Mouse (Mus musculus) embryonic facial prominence, embryonic 13.5 days (tissue): ENCODE measurements around the gene Ifi211. TPM values are rescaled to one million over a fixed set of nuclear protein-coding genes. Genes with fewer than 3 reads are reported as not detected.
"Not testable (repeated sequence)": the region's sequence is repeated elsewhere in the genome, so short reads cannot be mapped to it uniquely, and the experiment has no call there.

Experiments used
- ATAC-seq: fragments of 200-750 bp; cut with Nextera tagmentation; 2 replicates; pipeline ENCODE4 v1.8.0; 2017; ENCODE audit warnings: low read depth; ENCODE audit not compliant: insufficient number of reproducible peaks, insufficient read depth, low FRiP score, low TSS enrichment
- H3K27ac ChIP-seq: fragments of 300-500 bp; sonication (generic); 2 replicates; pipeline ENCODE4 v1.5.1; 2015; ENCODE audit warnings: moderate library complexity, mild to moderate bottlenecking, inconsistent platforms
- H3K27me3 ChIP-seq: fragments of 300-500 bp; sonication (generic); 2 replicates; pipeline ENCODE4 v1.6.1; 2015; ENCODE audit warnings: mild to moderate bottlenecking, inconsistent platforms
- H3K36me3 ChIP-seq: fragments of 300-500 bp; sonication (generic); 2 replicates; pipeline ENCODE4 v1.6.1; 2015; ENCODE audit warnings: mild to moderate bottlenecking, inconsistent platforms
- H3K4me1 ChIP-seq: fragments of 300-500 bp; sonication (generic); 2 replicates; pipeline ENCODE4 v1.6.1; 2015; ENCODE audit warnings: inconsistent platforms
- H3K4me2 ChIP-seq: fragments of 300-500 bp; sonication (generic); 2 replicates; pipeline ENCODE4 v1.6.1; 2015; ENCODE audit warnings: moderate library complexity, mild to moderate bottlenecking, inconsistent platforms
- H3K4me3 ChIP-seq: fragments of 300-500 bp; sonication (generic); 2 replicates; pipeline ENCODE4 v1.5.1; 2015; ENCODE audit warnings: mild to moderate bottlenecking, inconsistent platforms
- H3K9ac ChIP-seq: fragments of 300-500 bp; sonication (generic); 2 replicates; pipeline ENCODE4 v1.6.1; 2015; ENCODE audit warnings: mild to moderate bottlenecking, inconsistent platforms
- H3K9me3 ChIP-seq: fragments of 300-500 bp; sonication (generic); 2 replicates; pipeline ENCODE4 v1.6.1; 2016; ENCODE audit warnings: inconsistent platforms
- WGBS: fragments of 180-500 bp; shearing (Covaris S2); methylation state at CpG from one replicate; pipeline ENCODE4 v1.1.7; 2015; ENCODE audit warnings: mixed read lengths; 5-methylcytosine and 5-hydroxymethylcytosine counted together
- polyA plus RNA-seq: library from polyadenylated mRNA; unstranded; fragments of >200 nt; fragmentation: Nextera tagmentation; extraction: Ambion mirVana; gene quantifications from 2 replicates; pipeline ENCODE4 v1.2.1, GENCODE M21; 2015

Ifi211 gene
- polyA plus RNA-seq, 1 experiment from 2014 or later: 0.63 TPM

- Histone ChIP-seq H3K4me1 (no peaks in the 10 kb centered on the region), H3K4me2 (no peak overlapping the region), H3K9ac (no peak overlapping the region), H3K27ac (no peak overlapping the region), H3K27me3 (no peaks in the 10 kb centered on the region), H3K9me3 (no peaks in the 10 kb centered on the region), H3K4me3 (no peak overlapping the region), H3K36me3 (no peaks in the 10 kb centered on the region)
- ATAC-seq: no peak
- 78% methylated on average over 2 of the region's 2 CpGs for WGBS
These were observed 1.7 kb upstream of the Ifi211 start for GRCm38 (mm10) chr1:173914559-173914958.

- not testable (repeated sequence) for H3K27ac ChIP-seq, ATAC-seq, H3K36me3 ChIP-seq, H3K4me2 ChIP-seq, H3K4me1 ChIP-seq, H3K4me3 ChIP-seq, H3K9ac ChIP-seq, H3K27me3 ChIP-seq, H3K9me3 ChIP-seq
These were observed 478 bp upstream of the Ifi211 start for GRCm38 (mm10) chr1:173913256-173913791.

GRCm38 (mm10) chr1:173911808-173912464 lies 910 bp downstream of the Ifi211 start:
- Histone ChIP-seq H3K36me3 (no peaks in the 10 kb centered on the region), H3K4me3 (no peak overlapping the region), H3K27me3 (no peaks in the 10 kb centered on the region), H3K9me3 (no peaks in the 10 kb centered on the region), H3K9ac (no peak overlapping the region), H3K4me1 (no peaks in the 10 kb centered on the region), H3K4me2 (no peak overlapping the region), H3K27ac (no peak overlapping the region)
- WGBS: 84% methylated on average over 2 of the region's 2 CpGs
- ATAC-seq: no peak

DNA sequence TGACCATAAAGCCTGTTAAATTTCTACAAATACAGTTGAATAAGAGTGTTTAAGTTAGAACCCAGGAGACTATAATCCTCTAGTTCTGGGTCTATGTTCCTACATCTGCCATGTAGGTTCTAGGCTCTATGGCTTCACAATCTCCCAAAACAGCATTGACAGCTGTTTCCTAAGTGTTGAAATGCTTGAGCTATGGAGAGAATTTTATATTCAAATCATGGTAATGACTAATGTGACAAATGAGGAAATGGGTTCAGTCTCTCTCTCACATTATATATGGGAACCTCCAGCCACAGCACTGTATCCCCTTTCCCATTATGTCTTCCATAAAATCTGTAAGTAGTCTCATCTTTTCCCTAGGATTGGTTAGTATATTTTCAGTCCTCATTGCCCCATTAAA lies 4.5 kb downstream of the Ifi211 start:
- H3K9ac ChIP-seq, H3K36me3 ChIP-seq, H3K4me2 ChIP-seq, H3K9me3 ChIP-seq, ATAC-seq, H3K4me3 ChIP-seq, H3K4me1 ChIP-seq, H3K27ac ChIP-seq, H3K27me3 ChIP-seq: not testable (repeated sequence)

GRCm38 (mm10) chr1:173905885-173906284 lies 7.0 kb downstream of the Ifi211 start:
- H3K9ac ChIP-seq, H3K9me3 ChIP-seq, H3K4me2 ChIP-seq, H3K27ac ChIP-seq, ATAC-seq, H3K4me3 ChIP-seq, H3K27me3 ChIP-seq, H3K36me3 ChIP-seq, H3K4me1 ChIP-seq: not testable (repeated sequence)
- 93% methylated on average over 4 of the region's 4 CpGs for WGBS

DNA sequence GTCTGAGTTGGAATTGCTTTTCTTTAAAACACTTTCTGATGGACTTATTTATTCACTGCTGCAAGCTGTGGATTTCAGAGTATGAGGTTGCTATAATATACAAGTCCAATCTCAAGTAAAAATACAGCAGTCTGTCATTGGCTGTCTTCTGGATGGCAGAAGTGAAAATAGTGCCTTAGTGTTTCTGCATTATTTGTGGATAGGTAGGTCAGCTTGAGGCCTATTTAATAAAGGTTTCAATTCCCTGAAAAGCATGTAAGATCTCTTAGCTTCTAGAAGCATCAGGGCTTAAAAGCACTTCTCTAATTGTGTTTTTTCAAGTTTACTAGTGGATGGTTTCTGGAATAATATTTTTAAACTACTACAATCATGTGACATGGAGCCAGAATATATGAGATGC lies 23.1 kb downstream of the Ifi211 start:
- not testable (repeated sequence) for H3K9me3 ChIP-seq, H3K36me3 ChIP-seq, H3K4me3 ChIP-seq, H3K27me3 ChIP-seq, H3K4me2 ChIP-seq, H3K4me1 ChIP-seq, H3K27ac ChIP-seq, H3K9ac ChIP-seq, ATAC-seq

- not testable (repeated sequence) for H3K4me3 ChIP-seq, H3K36me3 ChIP-seq, H3K27me3 ChIP-seq, H3K4me2 ChIP-seq, H3K9me3 ChIP-seq, H3K27ac ChIP-seq, ATAC-seq, H3K4me1 ChIP-seq, H3K9ac ChIP-seq
- 83% methylated on average over 1 of the region's 2 CpGs for WGBS
These were observed 25.6 kb downstream of the Ifi211 start for GRCm38 (mm10) chr1:173887026-173887787.

DNA sequence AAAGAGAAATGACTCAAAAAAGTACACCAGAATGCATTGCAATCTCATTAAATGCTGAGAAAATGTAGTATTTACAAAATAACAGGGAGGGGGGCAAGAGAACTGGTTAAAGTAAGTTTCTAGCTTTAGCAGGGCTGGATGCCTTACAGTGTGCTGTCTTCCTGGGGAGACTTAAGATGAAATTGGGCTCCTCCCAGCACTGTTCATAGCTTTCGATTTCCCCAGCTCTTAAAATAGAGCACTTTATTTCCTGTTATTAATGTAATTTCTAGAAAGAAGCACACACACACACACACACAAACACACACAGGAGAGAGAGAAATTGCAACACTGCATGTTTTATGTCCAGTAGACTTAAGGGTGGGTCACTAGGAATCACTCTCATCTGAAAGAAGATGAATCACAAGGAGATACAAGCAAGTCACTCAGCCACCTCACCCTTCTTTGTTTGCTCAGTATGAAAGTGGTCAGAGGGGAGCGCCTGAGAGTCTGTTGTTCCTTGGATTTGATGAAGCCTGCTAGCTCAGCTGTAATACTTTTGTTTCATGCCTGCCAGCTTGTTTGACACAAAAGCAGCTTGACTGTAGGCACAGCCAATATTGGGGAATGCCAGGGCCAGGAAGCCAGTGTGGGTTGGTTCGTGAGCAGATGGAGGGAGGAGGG lies 32.7 kb downstream of the Ifi211 start:
- not testable (repeated sequence) for H3K4me2 ChIP-seq, H3K4me1 ChIP-seq, H3K27ac ChIP-seq, H3K36me3 ChIP-seq, H3K27me3 ChIP-seq, H3K4me3 ChIP-seq, H3K9ac ChIP-seq, H3K9me3 ChIP-seq, ATAC-seq
- 72% methylated on average over 3 of the region's 3 CpGs for WGBS

- not testable (repeated sequence) for H3K9me3 ChIP-seq, H3K36me3 ChIP-seq, H3K4me1 ChIP-seq, H3K4me2 ChIP-seq, H3K27me3 ChIP-seq, H3K9ac ChIP-seq, ATAC-seq, H3K27ac ChIP-seq, H3K4me3 ChIP-seq
- WGBS: 76% methylated on average over 5 of the region's 5 CpGs
These were observed 33.4 kb downstream of the Ifi211 start for GRCm38 (mm10) chr1:173879225-173879987.

DNA sequence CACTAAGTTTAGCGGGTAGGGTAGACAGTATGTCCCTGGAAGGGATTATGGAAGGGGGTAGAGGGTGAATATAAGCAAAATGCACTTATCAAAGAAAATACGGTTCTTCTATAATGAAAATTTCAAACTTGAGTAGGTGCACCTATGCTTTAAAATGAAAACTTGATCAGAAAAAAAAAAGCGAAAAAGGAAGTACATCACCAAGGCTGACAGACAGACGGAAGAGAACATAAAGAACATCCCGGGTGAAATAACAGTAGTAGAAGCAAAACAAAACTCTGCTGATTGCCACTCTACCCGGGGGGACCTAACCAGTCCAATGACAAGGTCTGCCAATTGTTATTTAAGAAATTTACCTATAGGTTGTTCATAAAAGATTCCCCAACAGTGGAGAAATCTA lies 34.6 kb downstream of the Ifi211 start:
- not testable (repeated sequence) for H3K27me3 ChIP-seq, H3K27ac ChIP-seq, H3K4me2 ChIP-seq, ATAC-seq, H3K4me3 ChIP-seq, H3K36me3 ChIP-seq, H3K4me1 ChIP-seq, H3K9ac ChIP-seq, H3K9me3 ChIP-seq
- WGBS: 81% methylated on average over 6 of the region's 6 CpGs

- H3K4me1 ChIP-seq, H3K36me3 ChIP-seq, H3K4me2 ChIP-seq, H3K9ac ChIP-seq, ATAC-seq, H3K27me3 ChIP-seq, H3K9me3 ChIP-seq, H3K27ac ChIP-seq, H3K4me3 ChIP-seq: not testable (repeated sequence)
- WGBS: 93% methylated on average over 1 of the region's 1 CpGs
These were observed 35.7 kb downstream of the Ifi211 start for GRCm38 (mm10) chr1:173877125-173877524.
